Mouse (Mus musculus) heart, embryonic 14.5 days (tissue): Measurements from ENCODE around the gene Nynrin. TPM values are rescaled to one million over a fixed set of nuclear protein-coding genes. Genes with fewer than 3 reads are reported as not detected.

ENCODE experiments used
- ATAC-seq: fragments of 200-750 bp; cut with Nextera tagmentation; 2 replicates; pipeline ENCODE4 v1.8.0; 2017; ENCODE audit warnings: low read depth, moderate TSS enrichment; ENCODE audit not compliant: insufficient number of reproducible peaks, insufficient read depth, low FRiP score
- H3K27ac ChIP-seq, 2 experiments: fragments of 200-500 bp in 1 of 2; fragments of 300-500 bp in 1 of 2; sonication (generic) in 1 of 2; replicated peaks in 1 of 2; 2 replicates each; pipeline ENCODE4 v1.5.1; 2012 to 2014; ENCODE audit warnings: low read depth in 2 of 2, low read length in 2 of 2, control low read depth in 1 of 2, mild to moderate bottlenecking in 1 of 2, mixed read lengths in 1 of 2; ENCODE audit not compliant: control insufficient read depth in 1 of 2, insufficient read depth in 1 of 2
- H3K27me3 ChIP-seq: fragments of 300-500 bp; sonication (generic); 2 replicates; pipeline ENCODE4 v1.6.1; 2014; ENCODE audit warnings: mild to moderate bottlenecking, low read length, control low read depth; ENCODE audit not compliant: control insufficient read depth, insufficient read depth
- H3K36me3 ChIP-seq: fragments of 300-500 bp; sonication (generic); 2 replicates; pipeline ENCODE4 v1.6.1; 2014; ENCODE audit warnings: mild to moderate bottlenecking, control low read depth, low read length, mixed read lengths; ENCODE audit not compliant: control insufficient read depth, insufficient read depth
- H3K4me1 ChIP-seq, 2 experiments: fragments of 200-500 bp in 1 of 2; fragments of 300-500 bp in 1 of 2; sonication (generic) in 1 of 2; 2 replicates each; pipeline ENCODE4 v1.6.1; 2012 to 2014; ENCODE audit warnings: low read length in 2 of 2, control low read depth in 1 of 2, mixed read lengths in 1 of 2; ENCODE audit not compliant: control insufficient read depth in 2 of 2, insufficient read depth in 2 of 2
- H3K4me2 ChIP-seq: fragments of 300-500 bp; sonication (generic); 2 replicates; pipeline ENCODE4 v1.6.1; 2014; ENCODE audit warnings: mild to moderate bottlenecking, low read length
- H3K4me3 ChIP-seq, 2 experiments: fragments of 200-500 bp in 1 of 2; fragments of 300-500 bp in 1 of 2; sonication (generic) in 1 of 2; 2 replicates each; pipeline ENCODE4 v1.5.1; 2012 to 2014; ENCODE audit warnings: low read length in 2 of 2, mild to moderate bottlenecking in 2 of 2, control low read depth in 1 of 2, low read depth in 1 of 2, moderate library complexity in 1 of 2; ENCODE audit not compliant: control insufficient read depth in 1 of 2, insufficient read depth in 1 of 2
- H3K9ac ChIP-seq: fragments of 300-500 bp; sonication (generic); 2 replicates; pipeline ENCODE4 v1.6.1; 2014; ENCODE audit warnings: mild to moderate bottlenecking, low read length
- H3K9me3 ChIP-seq: fragments of 300-500 bp; sonication (generic); 2 replicates; pipeline ENCODE4 v1.6.1; 2016; ENCODE audit warnings: low read length, control low read depth; ENCODE audit not compliant: control insufficient read depth
- WGBS: fragments of 180-500 bp; shearing (Covaris S2); extraction: QIAGEN DNeasy Blood & Tissue Kit; methylation state at CpG from one replicate; pipeline ENCODE4 v1.1.7; 2014; 5-methylcytosine and 5-hydroxymethylcytosine counted together
- polyA plus RNA-seq: library from polyadenylated mRNA; unstranded; fragments of >200 nt; fragmentation: Nextera tagmentation; extraction: Ambion mirVana; gene quantifications from 2 replicates; pipeline ENCODE4 v1.2.1, GENCODE M21; 2014

Nynrin gene
- polyA plus RNA-seq, 1 experiment from 2014 or later, result 12.4 TPM

DNA sequence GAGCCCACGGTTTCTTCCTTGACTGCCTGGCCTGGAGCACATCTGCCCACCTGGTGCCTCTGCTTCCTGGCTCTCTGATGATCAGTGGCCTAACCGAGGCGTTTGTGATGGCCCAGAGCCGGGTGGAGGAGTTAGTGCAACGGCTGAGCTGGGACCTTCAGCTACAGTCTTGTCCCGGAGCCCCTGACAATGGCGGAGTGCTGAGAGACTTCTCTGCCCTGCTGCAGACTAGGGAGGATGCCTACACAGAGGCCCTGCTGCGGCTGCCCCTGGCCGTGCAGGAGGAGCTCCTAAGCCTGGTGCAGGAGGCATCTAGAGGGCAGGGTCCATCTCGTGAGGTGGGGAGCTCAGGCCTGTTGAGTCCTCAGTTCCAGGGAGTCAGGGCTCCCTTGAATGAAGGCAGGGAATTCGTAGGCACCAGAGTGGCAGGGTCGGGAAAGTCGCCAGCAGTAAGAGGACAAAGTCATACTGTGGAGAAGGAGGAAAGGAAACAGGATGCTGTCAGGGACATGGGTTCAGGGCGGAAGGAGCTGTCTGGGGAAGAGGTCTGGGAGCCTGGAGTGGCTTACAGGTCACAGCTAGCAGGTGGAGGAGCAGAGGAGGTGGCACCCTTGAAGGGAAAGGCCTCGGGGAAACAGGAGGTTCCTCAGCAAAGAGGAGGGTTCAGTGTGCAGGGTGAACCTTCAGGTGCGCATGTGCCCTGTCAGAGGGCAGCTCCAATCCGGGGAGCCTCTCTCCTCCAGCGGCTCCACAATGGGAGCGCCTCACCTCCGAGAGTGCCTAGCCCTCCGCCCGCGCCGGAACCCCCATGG is 33.0 kb downstream of the Nynrin start:
- Histone ChIP-seq H3K36me3 (peaks cover 55% of the 10 kb centered on the region), H3K9me3 (no peaks in the 10 kb centered on the region), H3K4me2 (peak overlapping the region; percentile 81; the same call in 1 of the 2 replicates), H3K9ac (no peak overlapping the region), H3K27ac (no peak overlapping the region), H3K27me3 (no peaks in the 10 kb centered on the region), H3K4me3 (peak overlapping the region in 1 of 2 experiments; percentile 84; a peak in 1 of 4 replicates), H3K4me1 (peaks cover 14 to 26% of the 10 kb centered on the region in 2 experiments)
- ATAC-seq, result no peak
- 75% methylated on average over 24 of the region's 24 CpGs for WGBS

- H3K4me2 ChIP-seq, result no peak overlapping the region
These were observed 43.9 kb downstream of the Nynrin start for GRCm38 (mm10) chr14:55897671-55898070.

GRCm38 (mm10) chr14:55898947-55899346 is 45.1 kb downstream of the Nynrin start:
- no peak for ATAC-seq
- H3K4me1 ChIP-seq, result peaks cover 6 to 11% of the 10 kb centered on the region in 2 experiments; a peak in 3 of 4 replicates
- H3K36me3 ChIP-seq, result peaks cover 42% of the 10 kb centered on the region
- 92% methylated on average over 7 of the region's 7 CpGs for WGBS
- H3K9ac ChIP-seq, result 0 out of 2 replicates have a peak overlapping the region, but pooled peaks have one; percentile 75
- H3K27me3 ChIP-seq, result no peaks in the 10 kb centered on the region
- H3K4me2 ChIP-seq, result peak overlapping the region; percentile 71
- no peak overlapping the region for H3K4me3 ChIP-seq
- H3K27ac ChIP-seq, result no peak overlapping the region
- no peaks in the 10 kb centered on the region for H3K9me3 ChIP-seq

More at GRCm38 (mm10) chr14:55897671-55898070, 43.9 kb downstream of the Nynrin start:
- WGBS, result 90% methylated on average over 12 of the region's 12 CpGs
- no peak overlapping the region for H3K4me3 ChIP-seq
- H3K9ac ChIP-seq, result no peak overlapping the region
- no peak for ATAC-seq
- H3K36me3 ChIP-seq, result peaks cover 52% of the 10 kb centered on the region
- H3K4me1 ChIP-seq, result peaks cover 6 to 11% of the 10 kb centered on the region in 2 experiments; a peak in 3 of 4 replicates
- no peaks in the 10 kb centered on the region for H3K9me3 ChIP-seq
- H3K27ac ChIP-seq, result no peak overlapping the region
- no peaks in the 10 kb centered on the region for H3K27me3 ChIP-seq

DNA sequence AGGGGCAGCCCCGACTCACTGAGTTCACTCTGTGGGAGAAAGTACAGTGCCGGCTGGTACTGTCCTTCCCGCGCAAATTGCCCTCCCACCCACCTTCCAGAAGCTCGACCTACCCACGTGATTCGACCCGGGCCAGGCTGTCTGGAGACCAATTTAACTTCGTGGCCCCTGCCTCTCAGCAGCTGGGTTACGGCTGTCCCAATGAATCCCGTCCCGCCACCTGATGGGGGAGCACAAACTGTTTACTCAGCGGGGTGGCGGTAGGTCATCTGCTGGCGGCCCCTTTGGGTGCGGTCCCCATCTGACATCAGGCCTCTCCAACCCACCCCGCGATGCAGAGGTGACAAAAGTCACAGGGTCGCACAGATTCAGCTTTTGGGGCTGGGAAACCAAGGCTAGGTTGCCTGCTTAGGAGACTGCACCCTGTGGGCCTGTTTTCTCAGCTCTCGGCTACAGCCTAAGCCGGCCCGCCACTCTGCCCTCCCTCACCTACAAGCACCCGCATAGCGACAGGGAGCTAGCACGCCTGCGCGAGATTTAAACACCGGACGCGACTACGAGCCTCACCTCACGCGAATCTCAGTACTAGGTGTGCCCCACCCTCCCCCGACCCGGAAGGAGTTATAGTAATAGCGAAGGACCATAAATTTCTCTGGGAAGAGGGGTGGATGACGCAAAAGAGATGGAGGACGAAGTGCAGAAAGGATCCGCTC is 46.0 kb downstream of the Nynrin start, which contains the start of gene Sdr39u1:
Gene Sdr39u1, minus strand, starts transcription at position 593 of the 713 bp plus-strand sequence.
- peak; percentile 87 for ATAC-seq
- Histone ChIP-seq H3K4me1 (peaks cover 6 to 11% of the 10 kb centered on the region in 2 experiments; a peak in 3 of 4 replicates), H3K27ac (peak within 1 kb of the TSS; percentile 31 to 51), H3K4me3 (peak within 1 kb of the TSS; percentile 45 to 48), H3K27me3 (no peaks in the 10 kb centered on the region), H3K4me2 (peak within 1 kb of the TSS; percentile 71), H3K9me3 (no peaks in the 10 kb centered on the region), H3K36me3 (peaks cover 33% of the 10 kb centered on the region), H3K9ac (peak within 1 kb of the TSS; percentile 75)
- 2% methylated on average over 39 of the region's 39 CpGs for WGBS

DNA sequence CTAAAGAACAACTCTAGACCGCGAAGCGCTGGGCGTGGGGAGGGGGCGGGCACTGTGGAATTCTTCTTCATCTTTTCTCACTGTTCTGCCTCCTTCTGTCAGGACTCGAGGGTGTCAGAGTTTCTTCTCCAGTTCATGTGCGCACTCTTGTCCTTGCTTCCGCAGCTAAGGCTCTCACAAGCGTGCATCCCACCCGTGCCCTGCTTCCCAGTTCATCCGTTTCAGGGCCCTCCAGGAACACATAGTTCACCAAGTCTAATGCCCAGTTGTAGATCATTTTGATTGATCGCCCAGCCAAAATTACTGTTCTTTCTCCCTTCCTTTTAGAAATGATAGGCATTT is 46.6 kb downstream of the Nynrin start:
- Histone ChIP-seq H3K4me2 (peak overlapping the region; percentile 71), H3K27ac (peak overlapping the region in 1 of 2 experiments; percentile 51; a peak in 1 of 4 replicates), H3K4me3 (peak overlapping the region; percentile 45 to 48), H3K4me1 (peaks cover 6 to 11% of the 10 kb centered on the region in 2 experiments; a peak in 3 of 4 replicates), H3K27me3 (no peaks in the 10 kb centered on the region), H3K9me3 (no peaks in the 10 kb centered on the region), H3K9ac (peak overlapping the region; percentile 75), H3K36me3 (peaks cover 28% of the 10 kb centered on the region)
- ATAC-seq, result no peak
- 6% methylated on average over 12 of the region's 12 CpGs for WGBS

DNA sequence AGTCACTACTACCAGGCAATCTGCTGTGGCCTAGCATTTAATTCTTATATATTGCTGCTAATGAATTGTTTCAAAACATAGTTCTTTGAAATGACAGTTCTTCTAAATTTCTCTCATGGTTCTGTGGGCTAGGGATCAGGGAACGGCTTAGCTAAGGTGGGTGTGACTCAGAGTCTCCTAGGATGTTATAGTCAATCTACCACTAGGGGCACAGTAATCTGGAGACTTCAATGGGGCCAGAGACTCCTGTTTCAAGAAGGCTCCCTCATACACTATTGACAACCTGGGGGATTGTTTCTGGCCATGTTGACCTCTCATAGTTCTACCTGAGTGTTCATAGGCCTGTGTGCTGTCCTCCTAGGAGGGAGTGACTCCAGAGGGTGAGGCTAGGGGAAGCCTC is 51.7 kb downstream of the Nynrin start:
- ATAC-seq, result no peak
- H3K27me3 ChIP-seq, result no peaks in the 10 kb centered on the region
- no peak overlapping the region for H3K9ac ChIP-seq
- H3K36me3 ChIP-seq, result no peaks in the 10 kb centered on the region
- 7% methylated on average over 1 of the region's 1 CpGs for WGBS
- no peaks in the 10 kb centered on the region for H3K9me3 ChIP-seq
- no peak overlapping the region for H3K4me3 ChIP-seq
- no peak overlapping the region for H3K27ac ChIP-seq
- peaks cover 4% of the 10 kb centered on the region in 2 experiments; a peak in 3 of 4 replicates for H3K4me1 ChIP-seq
- no peak overlapping the region for H3K4me2 ChIP-seq

- Histone ChIP-seq H3K4me1 (no peaks in the 10 kb centered on the region), H3K27ac (no peak overlapping the region), H3K36me3 (no peaks in the 10 kb centered on the region), H3K9ac (no peak overlapping the region), H3K27me3 (no peaks in the 10 kb centered on the region), H3K9me3 (no peaks in the 10 kb centered on the region), H3K4me2 (no peak overlapping the region), H3K4me3 (no peak overlapping the region)
- WGBS, result 50% methylated on average over 4 of the region's 4 CpGs
- no peak for ATAC-seq
These were observed 59.6 kb downstream of the Nynrin start for GRCm38 (mm10) chr14:55913406-55913805.
